Mouse (Mus musculus): Measurements from ENCODE around the gene Bora. TPM values are rescaled to one million over a fixed set of nuclear protein-coding genes. Genes with fewer than 3 reads are reported as not detected.

Gene Bora
- total and polyA plus RNA-seq, 2 experiments from 2014 or later = 8.2 to 13.3 TPM

- H3K9me3 ChIP-seq (ENCODE audit: low read length) = no peaks in the 10 kb centered on the region
- H3K4me3 ChIP-seq (ENCODE audit: low read length) = peak overlapping the region; percentile 94
- H3K4me1 ChIP-seq (ENCODE audit: insufficient read depth, low read length) = 0 out of 2 replicates have a peak, but pooled peaks cover 3% of the 10 kb centered on the region
- peak overlapping the region; percentile 90 for H3K9ac ChIP-seq (replicated peaks; ENCODE audit: low read length)
- no peaks in the 10 kb centered on the region for H3K27me3 ChIP-seq (ENCODE audit: insufficient read depth, low read length)
- peak overlapping the region; percentile 76 for H3K4me2 ChIP-seq (ENCODE audit: low read depth, low read length)
- no peak for TF ChIP-seq CTCF (IDR thresholded peaks at IDR 0.05; ENCODE audit: low read depth)
- 0 out of 2 replicates have a peak, but pooled peaks have one; percentile 21 for ATAC-seq
- peak overlapping the region; percentile 36; the same call in 1 of the 2 replicates for H3K27ac ChIP-seq
- peaks cover 20% of the 10 kb centered on the region; the same call in 1 of the 2 replicates for H3K36me3 ChIP-seq (ENCODE audit: insufficient read depth, low read length)
- 6% methylated on average over 20 of the region's 20 CpGs for WGBS
- peak; percentile 47 for DNase-seq (ENCODE audit: low spot score)
Observed at GRCm38 (mm10) chr14:99099967-99100587, 54.1 kb downstream of the Bora start.

- H3K4me2 ChIP-seq (ENCODE audit: low read depth, low read length) = no peak overlapping the region
- H3K4me3 ChIP-seq (ENCODE audit: low read length) = no peak overlapping the region
- 0 out of 2 replicates have a peak, but pooled peaks cover 3% of the 10 kb centered on the region for H3K4me1 ChIP-seq (ENCODE audit: insufficient read depth, low read length)
- no peaks in the 10 kb centered on the region for H3K27me3 ChIP-seq (ENCODE audit: insufficient read depth, low read length)
- H3K9me3 ChIP-seq (ENCODE audit: low read length) = no peaks in the 10 kb centered on the region
- no peak for ATAC-seq
- WGBS = 92% methylated on average over 4 of the region's 4 CpGs
- no peak overlapping the region for H3K9ac ChIP-seq (replicated peaks; ENCODE audit: low read length)
- H3K36me3 ChIP-seq (ENCODE audit: insufficient read depth, low read length) = peaks cover 19% of the 10 kb centered on the region
- TF ChIP-seq CTCF (IDR thresholded peaks at IDR 0.05; ENCODE audit: low read depth) = no peak
- no peak for DNase-seq (ENCODE audit: low spot score)
- H3K27ac ChIP-seq = no peak overlapping the region
Observed at GRCm38 (mm10) chr14:99103050-99103449, 57.0 kb downstream of the Bora start.

- Histone ChIP-seq H3K4me3 (ENCODE audit: low read length) (no peak overlapping the region), H3K4me1 (ENCODE audit: insufficient read depth, low read length) (no peaks in the 10 kb centered on the region), H3K4me2 (ENCODE audit: low read depth, low read length) (no peak overlapping the region), H3K9ac (replicated peaks; ENCODE audit: low read length) (no peak overlapping the region), H3K27me3 (ENCODE audit: insufficient read depth, low read length) (no peaks in the 10 kb centered on the region), H3K36me3 (ENCODE audit: insufficient read depth, low read length) (peaks cover 31% of the 10 kb centered on the region), H3K9me3 (ENCODE audit: low read length) (no peaks in the 10 kb centered on the region), H3K27ac (no peak overlapping the region)
- 90% methylated on average over 6 of the region's 6 CpGs for WGBS
- ATAC-seq (no peak), DNase-seq (ENCODE audit: low spot score) (no peak)
- no peak for TF ChIP-seq CTCF (IDR thresholded peaks at IDR 0.05; ENCODE audit: low read depth)
Observed at GRCm38 (mm10) chr14:99104542-99105123, 58.6 kb downstream of the Bora start.

- Histone ChIP-seq H3K36me3 (ENCODE audit: insufficient read depth, low read length) (peaks cover 36% of the 10 kb centered on the region), H3K4me2 (ENCODE audit: low read depth, low read length) (no peak overlapping the region), H3K9ac (replicated peaks; ENCODE audit: low read length) (no peak overlapping the region), H3K4me3 (ENCODE audit: low read length) (no peak overlapping the region), H3K27me3 (ENCODE audit: insufficient read depth, low read length) (no peaks in the 10 kb centered on the region), H3K4me1 (ENCODE audit: insufficient read depth, low read length) (no peaks in the 10 kb centered on the region), H3K27ac (no peak overlapping the region), H3K9me3 (ENCODE audit: low read length) (no peaks in the 10 kb centered on the region)
- TF ChIP-seq CTCF (IDR thresholded peaks at IDR 0.05; ENCODE audit: low read depth) = no peak
- DNase-seq (ENCODE audit: low spot score) (no peak), ATAC-seq (no peak)
- 91% methylated on average over 2 of the region's 2 CpGs for WGBS
Observed at GRCm38 (mm10) chr14:99106671-99107070, 60.6 kb downstream of the Bora start.

GRCm38 (mm10) chr14:99107631-99108187, 61.7 kb downstream of the Bora start:
- H3K27ac ChIP-seq = no peak overlapping the region

GRCm38 (mm10) chr14:99108762-99109161, 62.7 kb downstream of the Bora start:
- ATAC-seq = no peak
- WGBS = 89% methylated on average over 6 of the region's 6 CpGs
- TF ChIP-seq CTCF (IDR thresholded peaks at IDR 0.05; ENCODE audit: low read depth) = no peak
- Histone ChIP-seq H3K9ac (replicated peaks; ENCODE audit: low read length) (no peak overlapping the region), H3K27ac (no peak overlapping the region), H3K27me3 (ENCODE audit: insufficient read depth, low read length) (no peaks in the 10 kb centered on the region), H3K9me3 (ENCODE audit: low read length) (no peaks in the 10 kb centered on the region), H3K36me3 (ENCODE audit: insufficient read depth, low read length) (peaks cover 36% of the 10 kb centered on the region), H3K4me2 (ENCODE audit: low read depth, low read length) (no peak overlapping the region), H3K4me1 (ENCODE audit: insufficient read depth, low read length) (no peaks in the 10 kb centered on the region), H3K4me3 (ENCODE audit: low read length) (no peak overlapping the region)
- no peak for DNase-seq (ENCODE audit: low spot score)

More at GRCm38 (mm10) chr14:99107631-99108187, 61.7 kb downstream of the Bora start:
- DNase-seq (ENCODE audit: low spot score) (no peak), ATAC-seq (no peak)
- Histone ChIP-seq H3K9ac (replicated peaks; ENCODE audit: low read length) (no peak overlapping the region), H3K27me3 (ENCODE audit: insufficient read depth, low read length) (no peaks in the 10 kb centered on the region), H3K36me3 (ENCODE audit: insufficient read depth, low read length) (peaks cover 33% of the 10 kb centered on the region), H3K9me3 (ENCODE audit: low read length) (no peaks in the 10 kb centered on the region), H3K4me1 (ENCODE audit: insufficient read depth, low read length) (no peaks in the 10 kb centered on the region), H3K4me3 (ENCODE audit: low read length) (no peak overlapping the region), H3K4me2 (ENCODE audit: low read depth, low read length) (no peak overlapping the region)
- WGBS = 61% methylated on average over 2 of the region's 2 CpGs
- TF ChIP-seq CTCF (IDR thresholded peaks at IDR 0.05; ENCODE audit: low read depth) = no peak

Measured in hindbrain, postnatal 0 days (tissue).